Mouse (Mus musculus) left cerebral cortex, adult 2 months (tissue): ENCODE results near the gene Orc5. TPM values are rescaled to one million over a fixed set of nuclear protein-coding genes. Genes with fewer than 3 reads are reported as not detected.

Source experiments
- DNase-seq, 2 experiments: peaks; one replicate each; pipeline ENCODE4 v3.0.0; 2021 to 2022; ENCODE audit warnings: low spot score in 2 of 2, mixed read lengths in 1 of 2; ENCODE audit errors: extremely low spot score in 1 of 2
- H3K27ac ChIP-seq: fragments of 200-600 bp; 2 replicates; pipeline ENCODE4 v1.8.1; 2022
- H3K4me3 ChIP-seq: fragments of 200-600 bp; 2 replicates; pipeline ENCODE4 v1.8.1; 2022
- CTCF ChIP-seq: fragments of 200-600 bp; IDR thresholded peaks from 2 replicates; pipeline ENCODE4 v1.8.1; 2022; ENCODE audit warnings: antibody characterized with exemption, mild to moderate bottlenecking, moderate library complexity
- intact Hi-C: fragments of 180-260 bp; cut with DNase I; formaldehyde crosslinking; loops from one replicate; pipeline ENCODE4 v1.15.1; 2025
- total RNA-seq, 2 experiments: library from RNA; stranded (reverse); gene quantifications; 2 replicates each; pipeline ENCODE4 v1.2.3; 2021

Orc5 gene
- total RNA-seq, 2 experiments from 2014 or later, result 16.5 to 20.8 TPM

- no peak for DNase-seq
- intact Hi-C loops, result loop anchor here (10.0 kb wide), 1 partner anchor 725 kb away; no protein-coding TSS in a partner anchor
- Histone ChIP-seq H3K4me3 (no peak overlapping the region), H3K27ac (no peak overlapping the region)
- no peak for TF ChIP-seq CTCF
Measured at GRCm38 (mm10) chr5:22559801-22560200, 9.6 kb upstream of the Orc5 start.

- intact Hi-C loops, result loop anchor here (10.0 kb wide), 1 partner anchor 727 kb away; no protein-coding TSS in a partner anchor
- no peak overlapping the region for H3K4me3 ChIP-seq
- no peak for DNase-seq
- no peak for TF ChIP-seq CTCF
- no peak overlapping the region for H3K27ac ChIP-seq
Measured at GRCm38 (mm10) chr5:22557491-22558113, 7.4 kb upstream of the Orc5 start.

GRCm38 (mm10) chr5:22556713-22557112 lies 6.5 kb upstream of the Orc5 start:
- no peak for DNase-seq
- no peak for TF ChIP-seq CTCF
- intact Hi-C loops, result loop anchor here (10.0 kb wide), 1 partner anchor 728 kb away; no protein-coding TSS in a partner anchor
- H3K27ac ChIP-seq, result no peak overlapping the region
- H3K4me3 ChIP-seq, result no peak overlapping the region

GRCm38 (mm10) chr5:22552233-22552765 lies 2.1 kb upstream of the Orc5 start:
- intact Hi-C loops, result loop anchor here (10.0 kb wide), 1 partner anchor 733 kb away; no protein-coding TSS in a partner anchor
- no peak overlapping the region for H3K27ac ChIP-seq
- H3K4me3 ChIP-seq, result no peak overlapping the region
- TF ChIP-seq CTCF, result no peak
- DNase-seq, result no peak

- intact Hi-C loops, result loop anchor here (10.0 kb wide), 1 partner anchor 735 kb away; no protein-coding TSS in a partner anchor
- TF ChIP-seq CTCF, result no peak
Measured at GRCm38 (mm10) chr5:22549366-22550032, 730 bp downstream of the Orc5 start.

GRCm38 (mm10) chr5:22548556-22549161 lies 1.6 kb downstream of the Orc5 start:
- DNase-seq, result no peak
- intact Hi-C loops, result no loop called here
- no peak for TF ChIP-seq CTCF
- Histone ChIP-seq H3K4me3 (no peak overlapping the region), H3K27ac (no peak overlapping the region)

More at GRCm38 (mm10) chr5:22549366-22550032, 730 bp downstream of the Orc5 start:
- Histone ChIP-seq H3K4me3 (peak overlapping the region; percentile 78), H3K27ac (peak overlapping the region; percentile 90)
- DNase-seq, result no peak

GRCm38 (mm10) chr5:22546536-22546935 lies 3.7 kb downstream of the Orc5 start:
- DNase-seq, result no peak
- no peak overlapping the region for H3K4me3 ChIP-seq
- no peak for TF ChIP-seq CTCF
- intact Hi-C loops, result no loop called here
- H3K27ac ChIP-seq, result no peak overlapping the region

GRCm38 (mm10) chr5:22545305-22545704 lies 4.9 kb downstream of the Orc5 start:
- intact Hi-C loops, result no loop called here
- no peak overlapping the region for H3K4me3 ChIP-seq
- DNase-seq, result no peak
- no peak for TF ChIP-seq CTCF
- H3K27ac ChIP-seq, result no peak overlapping the region

GRCm38 (mm10) chr5:22542676-22543075 lies 7.6 kb downstream of the Orc5 start:
- Histone ChIP-seq H3K27ac (no peak overlapping the region), H3K4me3 (no peak overlapping the region)
- DNase-seq, result no peak
- intact Hi-C loops, result no loop called here
- no peak for TF ChIP-seq CTCF

- Histone ChIP-seq H3K27ac (no peak overlapping the region), H3K4me3 (no peak overlapping the region)
- intact Hi-C loops, result no loop called here
- no peak for TF ChIP-seq CTCF
- DNase-seq, result no peak
Measured at GRCm38 (mm10) chr5:22538996-22539600, 11.1 kb downstream of the Orc5 start.

- intact Hi-C loops, result no loop called here
Measured at GRCm38 (mm10) chr5:22536695-22537094, 13.5 kb downstream of the Orc5 start.

More at GRCm38 (mm10) chr5:22536695-22537094, 13.5 kb downstream of the Orc5 start:
- Histone ChIP-seq H3K4me3 (no peak overlapping the region), H3K27ac (no peak overlapping the region)
- no peak for DNase-seq
- no peak for TF ChIP-seq CTCF
